Mouse (Mus musculus): ENCODE data around the gene Aldh18a1.

- TF ChIP-seq CTCF (IDR thresholded peaks at IDR 0.05; ENCODE audit: extremely low read depth, insufficient read depth, insufficient read length, insufficient replicate concordance) (no peak), POLR2A (IDR thresholded peaks at IDR 0.05; ENCODE audit: low read depth, low read length) (no peak)
Observed at GRCm38 (mm10) chr19:40601870-40602269, 13.6 kb upstream of the Aldh18a1 start.

Measured in spleen, adult 2 months (tissue).